Comparison of ENCODE assay signal across 8 mouse cellular contexts in the genomic region with DNA sequence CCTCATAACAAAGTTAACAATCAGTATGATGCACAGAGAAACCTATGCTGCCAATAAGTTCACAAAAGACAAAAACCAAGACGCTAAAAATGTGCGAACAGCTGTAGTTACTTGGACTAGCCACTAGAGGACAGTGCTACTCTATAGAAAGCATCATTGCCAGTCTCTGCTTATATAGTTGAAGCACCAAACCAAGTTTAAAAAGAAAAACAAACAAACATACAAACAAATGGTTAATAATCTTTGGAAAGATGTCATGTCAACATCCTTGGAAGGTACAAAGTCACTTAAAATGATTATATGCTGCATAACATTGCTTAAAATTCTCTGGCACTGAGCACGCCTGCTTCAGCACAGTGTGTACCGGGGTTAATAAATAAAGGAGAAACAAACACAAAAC. TPM values are rescaled to one million over a fixed set of nuclear protein-coding genes. Genes with fewer than 3 reads are reported as not detected.
DNase-seq lines count a peak whose midpoint lies in the region; ATAC-seq and TF ChIP-seq lines count a peak whose summit lies in the region.

No protein-coding gene starts in this region.

- WGBS in embryonic facial prominence, embryonic 14.5 days = 41% methylated on average over 4 of the region's 4 CpGs
- WGBS in midbrain, embryonic 14.5 days = 39% methylated on average over 4 of the region's 4 CpGs

- peaks cover 21% of the 10 kb centered on the region for H3K27me3 ChIP-seq in embryonic facial prominence, embryonic 14.5 days (replicated peaks; ENCODE audit: control insufficient read depth, insufficient read depth, low read length)
- peaks cover 7% of the 10 kb centered on the region; the same call in 1 of the 2 replicates for H3K27me3 ChIP-seq in midbrain, embryonic 14.5 days (ENCODE audit: control insufficient read depth, insufficient read depth, low read length)

- H3K9ac ChIP-seq in embryonic facial prominence, embryonic 14.5 days (ENCODE audit: low read depth, low read length) = no peak overlapping the region
- H3K9ac ChIP-seq in midbrain, embryonic 14.5 days (replicated peaks; ENCODE audit: low read length) = no peak overlapping the region

- peak overlapping the region; percentile 24; the same call in 1 of the 2 replicates for H3K27ac ChIP-seq in left cerebral cortex, adult 2 months
- no peak overlapping the region for H3K27ac ChIP-seq in embryonic facial prominence, embryonic 14.5 days (replicated peaks; ENCODE audit: low read depth, low read length)
- H3K27ac ChIP-seq in midbrain, embryonic 14.5 days (replicated peaks; ENCODE audit: low read depth, low read length) = no peak overlapping the region

- peak overlapping the region; percentile 25 for H3K4me2 ChIP-seq in embryonic facial prominence, embryonic 14.5 days (ENCODE audit: low read depth, low read length)
- peak overlapping the region; percentile 86 for H3K4me2 ChIP-seq in midbrain, embryonic 14.5 days (ENCODE audit: low read length)

- H3K36me3 ChIP-seq in embryonic facial prominence, embryonic 14.5 days (ENCODE audit: control insufficient read depth, insufficient read depth, low read length) = no peaks in the 10 kb centered on the region
- no peaks in the 10 kb centered on the region for H3K36me3 ChIP-seq in midbrain, embryonic 14.5 days (ENCODE audit: control insufficient read depth, insufficient read depth, low read length)

- peak overlapping the region; percentile 67 for H3K4me3 ChIP-seq in left cerebral cortex, adult 2 months
- H3K4me3 ChIP-seq in embryonic facial prominence, embryonic 14.5 days (ENCODE audit: low read depth, low read length) = no peak overlapping the region
- H3K4me3 ChIP-seq in midbrain, embryonic 14.5 days (replicated peaks; ENCODE audit: low read depth, low read length) = peak overlapping the region; percentile 53

- no peak for ATAC-seq in embryonic facial prominence, embryonic 14.5 days (ENCODE audit: low read depth)
- no peak for ATAC-seq in midbrain, embryonic 14.5 days (ENCODE audit: low FRiP score, low TSS enrichment)

- peaks cover 10% of the 10 kb centered on the region; the same call in 1 of the 2 replicates for H3K4me1 ChIP-seq in embryonic facial prominence, embryonic 14.5 days (ENCODE audit: control insufficient read depth, insufficient read depth, low read length)
- peaks cover 5% of the 10 kb centered on the region; the same call in 1 of the 2 replicates for H3K4me1 ChIP-seq in midbrain, embryonic 14.5 days (ENCODE audit: control insufficient read depth, insufficient read depth, low read length)

- DNase-seq in left cerebral cortex, adult 2 months (ENCODE audit: extremely low spot score in 1 of 2, low spot score in 2 of 2) = no peak
- no peak for DNase-seq in left cerebral cortex, adult 11 months (ENCODE audit: low spot score)
- DNase-seq in NIH3T3 (ENCODE audit: low read depth) = peak; percentile 58
- DNase-seq in embryonic facial prominence, embryonic 14.5 days (ENCODE audit: low spot score) = peak; percentile 64
- DNase-seq in midbrain, embryonic 14.5 days = peak; percentile 85
- no peak for DNase-seq in urinary bladder, postnatal 36 days (ENCODE audit: low spot score in 2 of 2)
- no peak for DNase-seq in thymus, postnatal 25 days
- no peak for DNase-seq in heart, adult 9 months (ENCODE audit: low spot score in 2 of 2)

- intact Hi-C loops in left cerebral cortex, adult 2 months (cut with DNase I) = loop anchor here (2.0 to 10.0 kb wide), 6 partner anchors 192 to 1684 kb away; partner anchors contain the start of gene Gm7075

- H3K9me3 ChIP-seq in embryonic facial prominence, embryonic 14.5 days (ENCODE audit: control insufficient read depth, low read length) = no peaks in the 10 kb centered on the region
- H3K9me3 ChIP-seq in midbrain, embryonic 14.5 days (ENCODE audit: control insufficient read depth, low read length) = no peaks in the 10 kb centered on the region

- TF ChIP-seq CTCF in left cerebral cortex, adult 2 months (IDR thresholded peaks at IDR 0.05) = peak; percentile 100

RNA-seq across cellular contexts. Expression of gene Lrrtm3, which starts 5.6 kb away (rescaled TPM):
- 10 to 100 TPM; 73.1 to 75.5 TPM for total RNA-seq in left cerebral cortex, adult 2 months (2021)
- 3.2 and 5.5 TPM in 2 replicates for polyA plus RNA-seq in embryonic facial prominence, embryonic 14.5 days (2014; fragmentation: Nextera tagmentation; extraction: Ambion mirVana)
- 27.2 and 27.7 TPM in 2 replicates for polyA plus RNA-seq in midbrain, embryonic 14.5 days (2014; fragmentation: Nextera tagmentation; extraction: Ambion mirVana)

Comparison
In these comparisons a context has a peak if more than half of its experiments do, and no peak if none do; other contexts are left out.
1. DNase-seq: peak in NIH3T3 (single experiment), embryonic facial prominence, embryonic 14.5 days (single experiment) and midbrain, embryonic 14.5 days (single experiment); none in left cerebral cortex, adult 2 months (0 of 2), left cerebral cortex, adult 11 months (single experiment), urinary bladder, postnatal 36 days (0 of 2), thymus, postnatal 25 days (single experiment) and heart, adult 9 months (0 of 2).